Mouse (Mus musculus) embryo, embryonic 11.5 days (tissue): Measurements from ENCODE around the gene Gna11.

Source experiments
- DNase-seq: peaks from one replicate; pipeline ENCODE4 v3.0.0-alpha.2; 2012; ENCODE audit warnings: low read depth, low spot score

The Gna11 gene

DNA sequence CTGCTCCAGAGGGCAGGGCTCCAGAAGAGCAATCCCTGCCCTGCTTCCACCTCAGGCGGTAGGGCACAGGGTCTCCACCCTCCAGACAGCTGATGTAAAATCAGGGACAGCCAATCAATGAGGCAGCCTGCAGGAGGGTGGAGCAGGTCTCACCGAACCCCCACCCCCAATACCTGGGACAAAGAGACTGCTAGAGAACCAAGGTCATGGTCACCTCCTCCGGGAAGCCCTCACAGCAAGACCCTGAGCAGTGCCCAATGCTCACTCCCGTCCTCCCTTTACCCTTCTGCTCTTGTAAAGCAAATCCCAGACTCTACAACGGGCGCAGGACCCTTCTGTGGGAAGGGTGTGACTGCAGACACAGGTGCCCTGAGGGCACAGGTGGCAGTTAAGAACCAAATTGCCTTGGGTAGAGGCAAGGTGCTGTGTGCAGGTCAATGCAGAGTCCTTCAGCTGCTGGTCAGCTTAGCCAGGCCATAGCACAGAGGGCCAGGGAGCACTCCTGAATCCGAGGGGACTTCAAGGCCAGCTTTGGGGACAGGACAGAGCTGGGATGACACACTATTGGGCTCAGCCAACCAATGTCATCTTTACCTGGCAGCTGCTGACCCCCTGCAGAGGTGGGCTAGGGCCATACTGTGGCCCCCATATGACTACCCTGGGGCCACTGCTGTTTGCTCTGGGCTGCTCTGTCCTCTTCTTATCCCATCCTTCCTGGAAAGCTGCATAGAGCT is 2.1 kb downstream of the Gna11 start:
- DNase-seq, result no peak

GRCm38 (mm10) chr10:81541803-81542202 is 3.2 kb downstream of the Gna11 start:
- DNase-seq, result no peak

DNA sequence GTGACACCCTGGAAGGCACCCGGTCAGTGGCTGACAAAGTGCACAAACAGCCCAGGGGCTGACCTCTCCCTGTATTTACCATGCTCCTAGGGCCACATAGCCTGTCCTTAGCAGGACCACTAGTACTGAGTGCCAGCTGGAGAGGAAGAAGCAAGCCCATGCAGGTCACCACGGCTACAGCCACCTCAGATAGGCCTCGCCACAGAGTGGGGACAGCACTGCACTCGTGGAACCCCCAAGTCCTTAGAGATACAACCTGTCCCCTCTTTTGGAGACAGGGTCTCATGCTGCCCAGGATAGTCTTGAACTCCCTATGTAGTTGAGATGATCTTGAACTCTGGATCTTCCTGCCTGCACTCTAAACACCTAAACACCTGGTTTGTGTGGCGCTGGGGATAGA is 3.6 kb downstream of the Gna11 start:
- DNase-seq, result no peak

- DNase-seq, result no peak
These were observed 6.5 kb downstream of the Gna11 start for GRCm38 (mm10) chr10:81538321-81539048.

DNA sequence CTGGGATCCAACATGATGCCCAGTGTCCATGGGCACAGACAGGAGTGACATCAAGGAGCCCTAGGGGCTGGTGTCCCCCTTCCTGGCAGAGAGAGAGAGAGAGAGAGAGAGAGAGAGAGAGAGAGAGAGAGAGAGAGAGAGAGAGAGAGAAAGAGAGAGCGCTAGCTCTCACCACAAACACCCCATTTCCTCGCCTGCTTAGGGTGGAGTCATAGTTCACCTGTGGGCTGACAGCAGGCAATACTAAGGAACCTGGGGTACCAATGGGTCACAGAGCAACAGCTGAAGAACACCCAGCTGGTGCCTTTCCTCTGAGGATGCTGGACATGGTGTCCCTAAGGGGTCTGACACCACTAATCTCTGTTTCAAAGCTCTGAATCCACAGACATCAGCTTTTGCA is 7.6 kb downstream of the Gna11 start:
- DNase-seq, result no peak

GRCm38 (mm10) chr10:81536734-81537133 is 8.3 kb downstream of the Gna11 start:
- no peak for DNase-seq

GRCm38 (mm10) chr10:81534826-81535225 is 10.2 kb downstream of the Gna11 start:
- DNase-seq, result no peak

DNA sequence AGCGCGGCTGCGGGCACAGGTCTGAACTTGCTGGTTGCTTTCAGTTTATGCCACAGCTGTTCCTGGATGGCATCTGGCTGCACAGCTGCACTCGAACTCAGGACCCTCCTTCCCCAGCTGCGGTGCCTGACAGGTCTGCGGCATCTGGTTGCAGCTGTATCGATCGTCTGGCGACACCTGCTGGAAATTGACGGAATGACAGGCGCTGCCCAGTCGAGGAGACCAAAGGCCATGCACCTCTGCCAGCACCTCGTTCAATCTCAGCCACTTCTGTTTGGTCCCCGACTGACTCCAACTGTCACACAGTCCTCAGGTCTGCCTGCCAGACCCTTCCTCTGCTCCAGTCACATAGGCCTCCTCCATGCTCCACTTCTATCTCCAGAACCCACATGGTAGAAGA is 18.2 kb downstream of the Gna11 start:
- peak; percentile 39 for DNase-seq

DNA sequence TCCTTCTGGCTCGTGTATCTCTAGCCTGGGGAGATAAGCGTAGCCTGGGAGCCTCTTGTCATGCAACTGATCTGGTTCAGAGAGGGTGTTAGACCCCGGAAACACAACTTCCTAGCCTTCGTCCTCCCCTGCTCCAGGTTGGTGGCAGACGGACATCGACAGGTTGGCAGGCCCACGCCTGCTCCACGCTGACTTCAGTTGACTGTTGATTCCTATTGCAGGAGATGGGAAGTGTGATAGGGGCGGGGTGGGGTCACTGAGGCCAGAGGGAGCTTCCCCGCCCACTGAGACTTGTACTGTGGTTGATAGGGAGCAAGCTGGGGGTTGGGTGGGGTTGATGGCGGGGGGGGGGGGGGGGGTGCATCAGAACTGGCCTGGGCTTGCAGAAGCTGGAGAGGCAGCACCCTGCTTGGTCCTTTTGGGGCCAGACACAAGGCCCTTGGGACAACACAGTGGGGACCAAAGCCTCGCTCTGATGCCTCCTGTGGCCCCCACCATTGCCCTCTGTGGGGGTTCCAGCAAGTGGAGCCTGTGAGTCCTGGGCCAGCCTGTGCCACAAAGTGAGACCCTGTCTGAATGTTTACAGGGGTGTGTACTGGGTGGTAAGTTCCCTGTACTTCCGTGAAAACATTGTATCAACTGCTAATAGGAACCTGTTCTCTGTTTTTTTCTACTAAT is 19.8 kb downstream of the Gna11 start:
- DNase-seq, result no peak

DNA sequence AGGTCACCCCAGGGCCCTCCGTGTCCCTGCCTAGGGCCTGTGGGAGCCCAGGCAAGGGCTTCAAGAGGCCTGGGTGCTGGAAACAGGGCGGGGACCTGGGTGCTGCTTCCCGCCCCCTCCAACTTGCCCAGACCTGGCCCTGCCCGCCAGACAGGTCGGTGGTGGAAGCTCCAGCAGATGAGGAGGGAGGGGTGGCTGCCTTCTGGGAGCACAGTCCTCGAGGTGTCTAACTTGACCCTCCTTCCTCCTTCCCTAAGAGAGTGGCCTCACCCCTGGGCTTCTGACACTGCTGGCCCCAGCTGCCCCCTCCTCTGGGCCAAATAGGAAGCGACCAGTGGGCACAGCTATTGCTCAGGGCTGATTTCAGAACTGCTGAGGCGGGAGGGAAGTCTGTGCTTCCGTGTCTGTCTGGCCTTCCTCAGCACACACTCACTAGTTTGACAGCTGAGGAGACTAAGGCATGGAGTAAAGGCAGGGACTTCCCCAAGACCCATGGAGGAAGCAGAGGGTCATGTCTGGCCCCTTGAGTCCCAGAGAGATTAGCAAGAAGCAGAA is 20.9 kb downstream of the Gna11 start, which contains the start of gene Gna15:
TSS of gene Gna15 (minus strand) at position 175 of the 555 bp plus-strand sequence.
- DNase-seq, result no peak

GRCm38 (mm10) chr10:81523570-81523969 is 21.4 kb downstream of the Gna11 start:
- DNase-seq, result no peak

GRCm38 (mm10) chr10:81523142-81523541 is 21.8 kb downstream of the Gna11 start:
- no peak for DNase-seq

DNA sequence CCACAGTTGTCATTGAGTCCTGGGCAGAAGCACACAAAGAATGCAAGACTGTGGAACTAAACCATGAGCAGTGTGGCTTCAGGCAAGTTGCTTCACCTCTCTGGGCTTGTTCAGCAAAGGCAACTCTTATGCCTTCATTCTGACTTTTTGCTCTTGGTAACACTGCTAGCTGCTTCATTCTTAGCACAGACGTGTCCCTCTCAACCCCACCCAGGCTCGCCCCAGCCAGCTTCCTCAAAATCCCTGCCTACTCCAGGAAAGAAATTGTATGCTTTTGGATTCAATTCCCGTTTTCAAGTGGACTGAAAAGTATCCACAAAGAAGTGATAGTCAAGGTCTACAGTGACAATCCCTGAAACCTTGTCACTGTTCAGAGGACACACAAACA is 25.0 kb downstream of the Gna11 start:
- DNase-seq, result no peak

GRCm38 (mm10) chr10:81519227-81519977 is 25.6 kb downstream of the Gna11 start:
- DNase-seq, result no peak

DNA sequence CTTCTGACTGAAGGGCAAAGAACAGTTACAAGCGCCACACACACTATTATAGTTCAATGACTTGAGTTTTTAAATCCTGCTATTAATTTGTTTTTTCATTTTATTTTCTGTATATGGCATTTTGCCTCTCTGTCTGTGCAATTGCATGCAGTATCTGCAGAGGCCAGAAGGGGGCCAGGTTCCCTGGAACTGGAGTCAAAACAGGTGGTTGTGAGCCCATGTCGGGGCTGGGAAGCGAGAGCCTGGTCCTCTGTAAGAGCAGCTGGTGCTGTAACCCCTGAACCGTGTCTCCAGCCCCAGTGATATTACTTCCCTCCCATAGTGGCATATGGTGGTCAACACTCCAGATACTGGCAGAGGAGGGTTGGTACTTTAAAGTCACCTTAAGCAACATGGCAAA is 26.4 kb downstream of the Gna11 start:
- peak; percentile 49 for DNase-seq

DNA sequence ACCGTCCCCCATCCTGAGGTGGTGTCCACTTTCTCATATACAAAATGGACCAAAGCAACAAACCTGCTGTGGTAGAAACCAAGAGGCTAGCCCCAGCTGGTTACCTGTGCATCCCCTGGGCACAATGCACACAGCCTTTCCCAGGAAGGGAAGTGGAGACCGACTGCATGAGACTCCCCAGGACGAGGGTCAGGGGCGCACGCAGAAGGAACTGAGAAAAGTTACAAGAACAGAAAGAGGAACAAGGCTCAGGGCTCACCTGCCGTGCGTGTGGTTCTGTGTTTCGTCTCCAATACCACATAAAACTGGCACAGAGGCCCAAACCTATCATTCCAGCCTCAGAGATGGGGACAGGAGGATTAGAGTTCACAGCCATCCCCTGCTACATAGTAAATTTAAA is 27.8 kb downstream of the Gna11 start:
- no peak for DNase-seq

- no peak for DNase-seq
These were observed 31.2 kb downstream of the Gna11 start for GRCm38 (mm10) chr10:81513798-81514197.

- no peak for DNase-seq
These were observed 34.7 kb downstream of the Gna11 start for GRCm38 (mm10) chr10:81510246-81510810.

- no peak for DNase-seq
These were observed 37.1 kb downstream of the Gna11 start for GRCm38 (mm10) chr10:81507691-81508489.

DNA sequence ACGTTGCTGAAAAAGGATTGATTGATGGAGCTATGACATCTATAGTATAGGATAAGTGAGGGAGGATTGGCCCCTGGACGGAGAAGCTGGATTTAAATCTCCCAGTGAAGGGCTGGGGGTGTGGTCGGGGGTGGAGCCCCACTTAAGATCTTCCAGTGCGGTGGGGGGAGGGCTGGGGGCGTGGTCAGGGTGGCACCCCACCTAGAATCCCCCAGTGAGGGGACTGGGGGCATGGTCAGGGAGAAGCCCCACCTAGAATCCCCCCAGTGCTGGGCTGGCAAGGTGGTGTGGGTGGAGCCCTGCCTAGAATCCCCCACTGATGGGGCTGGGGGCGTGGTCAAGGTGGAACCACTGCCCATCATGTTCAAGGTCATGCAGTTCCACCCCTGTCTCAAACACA is 37.9 kb downstream of the Gna11 start:
- no peak for DNase-seq
